Mouse (Mus musculus): Measurements from ENCODE around the gene Palm3. TPM values are rescaled to one million over a fixed set of nuclear protein-coding genes. Genes with fewer than 3 reads are reported as not detected.

Gene Palm3
- total RNA-seq (2014; rRNA removed) (2.7 and 5.4 TPM in 2 replicates), polyA plus RNA-seq (2015; fragmentation: Nextera tagmentation; extraction: Ambion mirVana) (2.8 and 4.3 TPM in 2 replicates)

- Histone ChIP-seq H3K36me3 (ENCODE audit: insufficient read depth) (no peaks in the 10 kb centered on the region), H3K9ac (no peak within 1 kb of the TSS), H3K4me3 (ENCODE audit: low read depth, low read length) (no peak within 1 kb of the TSS), H3K9me3 (ENCODE audit: low read length) (no peaks in the 10 kb centered on the region), H3K4me1 (ENCODE audit: insufficient read depth) (no peaks in the 10 kb centered on the region), H3K27ac (ENCODE audit: low read depth, low read length) (no peak within 1 kb of the TSS), H3K27me3 (ENCODE audit: insufficient read depth, low read length) (peaks cover 4% of the 10 kb centered on the region), H3K4me2 (ENCODE audit: low read depth) (no peak within 1 kb of the TSS)
- ATAC-seq (no peak), DNase-seq (no peak)
- 12% methylated on average over 18 of the region's 18 CpGs for WGBS
- no peak for TF ChIP-seq CTCF (IDR thresholded peaks at IDR 0.05; ENCODE audit: low read depth)
These were observed at the start of gene Palm3 for GRCm38 (mm10) chr8:84021096-84021495. Palm3 (plus strand) TSS chr8:84021471.

- ATAC-seq (no peak), DNase-seq (no peak)
- Histone ChIP-seq H3K4me1 (ENCODE audit: insufficient read depth) (peaks cover 11% of the 10 kb centered on the region), H3K9ac (peak overlapping the region; percentile 65; the same call in 1 of the 2 replicates), H3K36me3 (ENCODE audit: insufficient read depth) (no peaks in the 10 kb centered on the region; the same call in 1 of the 2 replicates), H3K9me3 (ENCODE audit: low read length) (no peaks in the 10 kb centered on the region), H3K4me2 (ENCODE audit: low read depth) (peak overlapping the region; percentile 89), H3K27ac (ENCODE audit: low read depth, low read length) (no peak overlapping the region), H3K4me3 (ENCODE audit: low read depth, low read length) (peak overlapping the region; percentile 97), H3K27me3 (ENCODE audit: insufficient read depth, low read length) (no peaks in the 10 kb centered on the region)
- no peak for TF ChIP-seq CTCF (IDR thresholded peaks at IDR 0.05; ENCODE audit: low read depth)
- 74% methylated on average over 6 of the region's 6 CpGs for WGBS
These were observed 49.6 kb upstream of the Palm3 start for GRCm38 (mm10) chr8:83971661-83972060.

- Histone ChIP-seq H3K27me3 (ENCODE audit: insufficient read depth, low read length) (no peaks in the 10 kb centered on the region), H3K9me3 (ENCODE audit: low read length) (no peaks in the 10 kb centered on the region), H3K4me1 (ENCODE audit: insufficient read depth) (peaks cover 11% of the 10 kb centered on the region), H3K4me2 (ENCODE audit: low read depth) (peak within 1 kb of the TSS; percentile 96), H3K27ac (ENCODE audit: low read depth, low read length) (peak within 1 kb of the TSS; percentile 75), H3K9ac (peak within 1 kb of the TSS; percentile 88), H3K4me3 (ENCODE audit: low read depth, low read length) (peak within 1 kb of the TSS; percentile 97), H3K36me3 (ENCODE audit: insufficient read depth) (no peaks in the 10 kb centered on the region; the same call in 1 of the 2 replicates)
- peak; percentile 99 for DNase-seq
- ATAC-seq, result peak; percentile 99
- under 1% methylated on average over 72 of the region's 94 CpGs for WGBS
- TF ChIP-seq CTCF (IDR thresholded peaks at IDR 0.05; ENCODE audit: low read depth), result no peak
These were observed 48.8 kb upstream of the Palm3 start, which contains the start of gene Prkaca for GRCm38 (mm10) chr8:83972150-83973120. Prkaca (plus strand) TSS chr8:83972993.

GRCm38 (mm10) chr8:83973161-83974031 lies 47.9 kb upstream of the Palm3 start:
- H3K9me3 ChIP-seq (ENCODE audit: low read length), result no peaks in the 10 kb centered on the region
- peak overlapping the region; percentile 75 for H3K27ac ChIP-seq (ENCODE audit: low read depth, low read length)
- H3K4me1 ChIP-seq (ENCODE audit: insufficient read depth), result peaks cover 16% of the 10 kb centered on the region
- H3K4me2 ChIP-seq (ENCODE audit: low read depth), result peak overlapping the region; percentile 96
- peak overlapping the region; percentile 88 for H3K9ac ChIP-seq
- no peaks in the 10 kb centered on the region; the same call in 1 of the 2 replicates for H3K36me3 ChIP-seq (ENCODE audit: insufficient read depth)
- H3K27me3 ChIP-seq (ENCODE audit: insufficient read depth, low read length), result no peaks in the 10 kb centered on the region
- peak overlapping the region; percentile 97 for H3K4me3 ChIP-seq (ENCODE audit: low read depth, low read length)
- peak; percentile 20 for DNase-seq
- 3% methylated on average over 34 of the region's 37 CpGs for WGBS
- ATAC-seq, result peak; percentile 12; the same call in 1 of the 2 replicates
- no peak for TF ChIP-seq CTCF (IDR thresholded peaks at IDR 0.05; ENCODE audit: low read depth)

- Histone ChIP-seq H3K27me3 (ENCODE audit: insufficient read depth, low read length) (no peaks in the 10 kb centered on the region), H3K9me3 (ENCODE audit: low read length) (no peaks in the 10 kb centered on the region), H3K4me3 (ENCODE audit: low read depth, low read length) (no peak overlapping the region), H3K27ac (ENCODE audit: low read depth, low read length) (no peak overlapping the region), H3K36me3 (ENCODE audit: insufficient read depth) (no peaks in the 10 kb centered on the region; the same call in 1 of the 2 replicates), H3K4me2 (ENCODE audit: low read depth) (peak overlapping the region; percentile 96), H3K9ac (no peak overlapping the region), H3K4me1 (ENCODE audit: insufficient read depth) (peaks cover 16% of the 10 kb centered on the region)
- ATAC-seq, result no peak
- DNase-seq, result no peak
- WGBS, result 81% methylated on average over 4 of the region's 4 CpGs
- no peak for TF ChIP-seq CTCF (IDR thresholded peaks at IDR 0.05; ENCODE audit: low read depth)
These were observed 46.8 kb upstream of the Palm3 start for GRCm38 (mm10) chr8:83974521-83974920.

DNA sequence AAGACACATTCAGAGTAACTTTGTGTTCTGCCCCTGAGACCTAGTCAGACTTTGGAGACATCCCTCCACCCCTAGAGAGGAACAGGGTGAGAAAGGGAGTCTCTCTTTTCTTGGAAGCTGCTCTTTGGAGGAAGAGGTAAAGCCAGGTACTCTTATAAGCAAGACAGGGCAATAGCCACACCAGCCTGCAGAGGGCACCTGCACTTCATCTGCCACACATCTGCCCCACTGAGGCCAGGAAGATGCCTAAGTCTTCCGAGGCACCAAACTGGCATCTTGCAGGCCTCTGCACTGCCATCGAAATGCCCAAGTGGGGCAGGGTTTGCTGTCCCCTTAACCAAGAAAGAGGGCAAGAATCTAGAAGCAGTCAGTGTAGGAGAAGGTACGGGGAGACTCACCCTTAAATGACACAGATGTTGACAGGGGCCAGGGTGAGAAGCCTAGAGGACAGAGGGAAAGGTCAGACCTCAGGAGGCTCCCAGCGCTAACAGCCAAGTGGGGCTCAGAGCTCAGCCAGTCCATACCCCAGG lies 45.1 kb upstream of the Palm3 start:
- H3K9me3 ChIP-seq (ENCODE audit: low read length), result no peaks in the 10 kb centered on the region
- 84% methylated on average over 4 of the region's 4 CpGs for WGBS
- H3K27ac ChIP-seq (ENCODE audit: low read depth, low read length), result no peak overlapping the region
- no peak overlapping the region for H3K4me2 ChIP-seq (ENCODE audit: low read depth)
- H3K36me3 ChIP-seq (ENCODE audit: insufficient read depth), result peaks cover 6% of the 10 kb centered on the region
- H3K27me3 ChIP-seq (ENCODE audit: insufficient read depth, low read length), result no peaks in the 10 kb centered on the region
- DNase-seq, result no peak
- ATAC-seq, result no peak
- peak; percentile 28; the same call in 1 of the 2 replicates for TF ChIP-seq CTCF (IDR thresholded peaks at IDR 0.05; ENCODE audit: low read depth)
- peaks cover 16% of the 10 kb centered on the region for H3K4me1 ChIP-seq (ENCODE audit: insufficient read depth)
- no peak overlapping the region for H3K4me3 ChIP-seq (ENCODE audit: low read depth, low read length)
- H3K9ac ChIP-seq, result no peak overlapping the region
